Mouse (Mus musculus): ENCODE data around the gene Kcna3. TPM values are rescaled to one million over a fixed set of nuclear protein-coding genes. Genes with fewer than 3 reads are reported as not detected.

Gene Kcna3
- polyA plus RNA-seq, 1 experiment from 2014 or later = 3.6 TPM

DNA sequence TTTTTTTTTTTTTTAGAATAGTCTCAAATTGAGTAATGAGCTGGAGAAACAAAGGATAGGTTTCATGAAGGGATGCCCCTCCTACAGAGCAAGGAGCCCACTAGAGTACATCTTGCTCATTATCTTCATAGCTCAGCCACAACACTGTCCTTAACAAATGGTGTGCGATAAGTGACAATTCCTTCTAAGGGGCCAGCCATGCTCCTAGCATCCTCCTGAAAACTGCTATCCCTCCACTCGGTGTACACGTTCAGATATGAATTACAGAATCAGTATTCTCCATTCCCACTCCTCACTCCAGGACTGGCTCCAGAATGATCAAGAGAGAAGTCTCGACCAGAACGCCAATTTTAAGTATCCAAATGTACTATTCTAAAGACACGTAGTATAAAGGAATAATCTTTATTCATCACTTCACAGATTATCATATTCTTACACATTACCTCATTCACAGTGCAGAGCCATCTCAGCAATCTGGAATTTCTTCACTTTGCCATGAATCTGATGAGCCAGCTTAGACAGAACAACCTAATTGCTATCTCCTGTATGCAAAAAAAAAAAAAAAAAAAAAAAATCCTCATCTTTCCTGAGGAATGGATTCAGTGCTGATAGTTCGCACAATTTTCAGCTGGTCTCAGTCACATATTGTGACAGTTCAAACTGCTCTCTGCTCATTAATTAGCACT is 30.3 kb downstream of the Kcna3 start:
- Histone ChIP-seq H3K4me3 (no peak overlapping the region), H3K27me3 (no peaks in the 10 kb centered on the region), H3K4me1 (no peaks in the 10 kb centered on the region), H3K36me3 (no peaks in the 10 kb centered on the region), H3K9me3 (no peaks in the 10 kb centered on the region), H3K27ac (no peak overlapping the region), H3K9ac (no peak overlapping the region), H3K4me2 (replicated peaks) (no peak overlapping the region)
- 86% methylated on average over 7 of the region's 7 CpGs for WGBS
- no peak for ATAC-seq (ENCODE audit: insufficient number of reproducible peaks, insufficient read depth, low FRiP score, low TSS enrichment)

DNA sequence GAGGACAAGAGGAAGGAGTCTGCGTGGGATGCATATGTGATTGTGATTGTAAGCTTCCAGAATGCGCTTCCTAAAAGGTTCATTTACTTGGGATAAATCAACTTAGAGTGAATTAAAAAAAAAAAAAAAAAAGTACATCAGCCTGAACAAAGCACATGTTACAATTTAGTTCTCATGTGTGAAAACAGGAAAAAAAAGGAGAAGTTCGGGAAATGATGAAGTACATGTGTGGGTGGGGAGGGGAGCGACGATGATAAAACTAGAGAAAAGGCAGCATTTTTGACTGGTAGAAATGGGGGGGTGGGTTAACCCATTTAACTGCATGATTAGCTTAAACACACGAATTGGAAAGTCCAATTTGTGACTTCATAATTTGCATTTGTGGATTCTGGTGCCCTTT is 31.3 kb downstream of the Kcna3 start:
- H3K9me3 ChIP-seq = no peaks in the 10 kb centered on the region
- WGBS = 74% methylated on average over 6 of the region's 6 CpGs

DNA sequence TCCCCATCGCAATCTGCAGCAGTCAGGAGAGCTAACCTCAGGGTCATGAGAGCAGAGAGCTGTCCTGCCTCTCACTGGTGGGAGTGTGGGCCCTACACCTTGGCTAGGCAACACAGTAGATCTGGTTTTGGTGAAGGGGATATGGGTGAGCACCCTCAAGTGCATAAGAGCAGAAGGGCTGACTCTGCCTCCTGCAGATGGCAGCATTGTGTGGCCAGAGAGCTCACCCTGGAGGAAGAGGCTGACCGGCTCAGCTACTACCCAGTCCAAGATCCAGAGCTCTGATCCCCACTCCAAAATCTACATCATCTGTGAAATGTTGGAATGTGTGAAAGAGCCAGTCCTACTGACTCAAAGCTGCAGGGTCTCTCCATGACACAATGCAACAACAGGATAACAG is 37.9 kb downstream of the Kcna3 start:
- no peak for ATAC-seq (ENCODE audit: insufficient number of reproducible peaks, insufficient read depth, low FRiP score, low TSS enrichment)
- Histone ChIP-seq H3K36me3 (no peaks in the 10 kb centered on the region), H3K4me3 (no peak overlapping the region), H3K4me2 (replicated peaks) (no peak overlapping the region), H3K27ac (no peak overlapping the region), H3K27me3 (no peaks in the 10 kb centered on the region), H3K4me1 (no peaks in the 10 kb centered on the region), H3K9me3 (no peaks in the 10 kb centered on the region), H3K9ac (no peak overlapping the region)
- 59% methylated on average over 2 of the region's 2 CpGs for WGBS

More for the DNA sequence above, 31.3 kb downstream of the Kcna3 start:
- Histone ChIP-seq H3K36me3 (no peaks in the 10 kb centered on the region), H3K4me2 (replicated peaks) (no peak overlapping the region), H3K4me1 (no peaks in the 10 kb centered on the region), H3K4me3 (no peak overlapping the region), H3K9ac (no peak overlapping the region), H3K27me3 (no peaks in the 10 kb centered on the region), H3K27ac (no peak overlapping the region)
- ATAC-seq (ENCODE audit: insufficient number of reproducible peaks, insufficient read depth, low FRiP score, low TSS enrichment) = no peak

DNA sequence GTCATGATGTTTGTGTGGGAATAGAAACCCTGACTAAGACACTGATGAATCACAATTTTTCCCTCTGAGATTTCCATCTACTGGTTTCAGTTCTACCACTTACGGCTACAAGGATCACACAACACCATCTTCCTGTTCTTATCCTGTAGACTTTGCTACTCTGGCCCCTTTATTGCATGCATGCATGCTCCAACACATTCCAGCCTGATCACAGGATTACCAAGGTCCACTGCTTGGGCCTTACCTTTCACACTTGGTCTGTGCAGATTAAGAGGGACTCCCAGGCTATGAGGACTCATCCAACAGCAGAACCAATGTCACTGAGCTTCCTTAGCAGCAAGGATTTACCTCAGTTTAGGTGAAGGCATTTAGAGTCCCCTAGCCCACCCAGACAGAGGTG is 39.7 kb downstream of the Kcna3 start:
- H3K27me3 ChIP-seq = no peaks in the 10 kb centered on the region
- no peaks in the 10 kb centered on the region for H3K9me3 ChIP-seq
- no peak overlapping the region for H3K27ac ChIP-seq
- no peak overlapping the region for H3K4me3 ChIP-seq
- WGBS = 88% methylated on average over 1 of the region's 1 CpGs
- H3K4me1 ChIP-seq = no peaks in the 10 kb centered on the region
- no peak overlapping the region for H3K9ac ChIP-seq
- ATAC-seq (ENCODE audit: insufficient number of reproducible peaks, insufficient read depth, low FRiP score, low TSS enrichment) = no peak
- no peak overlapping the region for H3K4me2 ChIP-seq (replicated peaks)
- H3K36me3 ChIP-seq = no peaks in the 10 kb centered on the region

DNA sequence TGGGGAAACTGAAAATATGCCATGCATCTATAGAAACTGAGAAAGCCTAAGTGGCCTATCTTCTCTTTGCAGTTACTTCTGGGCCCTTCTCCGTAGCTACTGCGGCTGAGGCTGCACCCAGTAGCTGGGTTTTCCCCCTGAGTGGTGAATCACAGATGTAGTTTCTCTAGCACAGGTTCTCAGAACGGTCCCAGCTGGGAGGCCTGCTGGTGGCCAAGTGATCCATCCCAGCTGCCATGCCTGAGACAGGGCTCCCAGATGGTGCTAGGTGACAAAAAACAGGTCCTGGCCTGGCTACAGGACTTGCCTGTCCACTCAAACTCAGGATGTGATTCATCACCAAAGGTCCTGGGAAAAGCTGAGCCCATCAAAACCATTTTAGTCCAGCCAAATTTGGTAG is 40.7 kb downstream of the Kcna3 start:
- no peak for ATAC-seq (ENCODE audit: insufficient number of reproducible peaks, insufficient read depth, low FRiP score, low TSS enrichment)
- H3K9me3 ChIP-seq = no peaks in the 10 kb centered on the region
- no peak overlapping the region for H3K4me3 ChIP-seq
- WGBS = 86% methylated on average over 3 of the region's 3 CpGs
- no peak overlapping the region for H3K4me2 ChIP-seq (replicated peaks)
- H3K36me3 ChIP-seq = no peaks in the 10 kb centered on the region
- no peak overlapping the region for H3K9ac ChIP-seq
- no peaks in the 10 kb centered on the region for H3K27me3 ChIP-seq
- no peak overlapping the region for H3K27ac ChIP-seq
- H3K4me1 ChIP-seq = no peaks in the 10 kb centered on the region

DNA sequence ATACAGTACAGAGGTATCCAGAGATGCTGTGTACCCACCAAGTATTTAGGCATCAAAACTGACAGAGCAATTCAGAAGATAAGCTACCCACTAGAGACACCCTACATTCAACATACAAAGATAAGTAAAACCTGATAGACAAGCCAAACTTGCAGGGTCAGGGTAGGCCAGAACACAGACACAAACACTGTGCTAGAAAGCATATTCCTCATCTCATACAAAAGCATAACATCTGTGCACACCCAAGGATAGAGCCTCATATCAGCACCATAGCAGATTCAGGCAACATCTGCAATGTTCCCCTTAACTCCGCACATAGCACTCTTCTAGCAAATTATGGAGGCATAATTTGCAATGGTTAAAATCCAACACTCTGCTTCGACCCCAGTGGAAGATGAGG is 41.1 kb downstream of the Kcna3 start:
- H3K9me3 ChIP-seq = no peaks in the 10 kb centered on the region
- no peak overlapping the region for H3K4me2 ChIP-seq (replicated peaks)
- no peaks in the 10 kb centered on the region for H3K4me1 ChIP-seq
- ATAC-seq (ENCODE audit: insufficient number of reproducible peaks, insufficient read depth, low FRiP score, low TSS enrichment) = no peak
- H3K27ac ChIP-seq = no peak overlapping the region
- H3K36me3 ChIP-seq = no peaks in the 10 kb centered on the region
- 85% methylated on average over 2 of the region's 2 CpGs for WGBS
- H3K4me3 ChIP-seq = no peak overlapping the region
- no peak overlapping the region for H3K9ac ChIP-seq
- no peaks in the 10 kb centered on the region for H3K27me3 ChIP-seq

DNA sequence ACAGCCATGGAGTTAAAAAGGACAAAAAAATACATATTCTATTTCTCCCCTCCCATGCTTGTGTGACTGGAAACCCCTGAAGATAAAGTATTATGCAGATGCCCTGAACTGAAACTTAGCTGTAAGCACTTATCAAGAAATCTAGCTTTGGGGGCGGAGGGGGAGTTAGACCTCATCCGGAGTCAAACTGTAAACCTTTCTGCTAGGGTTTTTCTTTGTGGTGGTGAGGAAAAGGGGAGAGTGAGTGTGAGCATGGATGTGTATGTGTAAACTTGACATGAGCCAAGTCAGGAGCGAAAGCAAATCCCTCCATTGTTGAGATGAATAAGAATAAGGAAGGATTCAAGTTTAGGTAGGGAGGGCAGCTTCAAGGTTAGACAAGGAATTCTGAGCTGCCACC is 44.8 kb downstream of the Kcna3 start:
- WGBS = 80% methylated on average over 3 of the region's 3 CpGs
- H3K27me3 ChIP-seq = no peaks in the 10 kb centered on the region

DNA sequence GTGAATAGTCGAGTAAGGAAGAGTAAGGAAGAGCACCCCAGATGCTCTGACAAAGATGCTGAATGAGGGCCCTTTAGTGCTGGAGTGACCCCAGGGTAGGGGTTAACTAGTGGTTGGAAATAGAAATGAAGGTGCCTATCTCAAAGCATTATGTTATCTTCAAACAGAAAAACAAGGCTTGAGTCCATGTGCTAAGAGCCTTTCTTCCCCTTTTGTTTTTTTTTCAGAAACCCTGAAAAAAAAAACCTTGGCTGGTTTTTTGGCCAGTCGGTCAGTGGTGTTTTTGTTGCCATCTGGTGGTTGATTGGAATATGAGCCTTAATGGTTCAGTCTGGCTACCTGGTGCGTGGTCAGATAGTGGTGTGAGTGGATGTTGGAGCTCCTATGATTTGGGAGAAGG is 45.3 kb downstream of the Kcna3 start:
- H3K4me2 ChIP-seq (replicated peaks) = no peak overlapping the region
- no peaks in the 10 kb centered on the region for H3K36me3 ChIP-seq
- no peak overlapping the region for H3K27ac ChIP-seq
- no peak overlapping the region for H3K4me3 ChIP-seq
- 30% methylated on average over 3 of the region's 3 CpGs for WGBS
- no peak overlapping the region for H3K9ac ChIP-seq
- no peaks in the 10 kb centered on the region for H3K4me1 ChIP-seq
- H3K27me3 ChIP-seq = no peaks in the 10 kb centered on the region
- ATAC-seq (ENCODE audit: insufficient number of reproducible peaks, insufficient read depth, low FRiP score, low TSS enrichment) = no peak
- H3K9me3 ChIP-seq = no peaks in the 10 kb centered on the region

More for the DNA sequence above, 44.8 kb downstream of the Kcna3 start:
- Histone ChIP-seq H3K4me1 (no peaks in the 10 kb centered on the region), H3K9me3 (no peaks in the 10 kb centered on the region), H3K4me2 (replicated peaks) (no peak overlapping the region), H3K4me3 (no peak overlapping the region), H3K36me3 (no peaks in the 10 kb centered on the region), H3K27ac (no peak overlapping the region), H3K9ac (no peak overlapping the region)
- ATAC-seq (ENCODE audit: insufficient number of reproducible peaks, insufficient read depth, low FRiP score, low TSS enrichment) = no peak

DNA sequence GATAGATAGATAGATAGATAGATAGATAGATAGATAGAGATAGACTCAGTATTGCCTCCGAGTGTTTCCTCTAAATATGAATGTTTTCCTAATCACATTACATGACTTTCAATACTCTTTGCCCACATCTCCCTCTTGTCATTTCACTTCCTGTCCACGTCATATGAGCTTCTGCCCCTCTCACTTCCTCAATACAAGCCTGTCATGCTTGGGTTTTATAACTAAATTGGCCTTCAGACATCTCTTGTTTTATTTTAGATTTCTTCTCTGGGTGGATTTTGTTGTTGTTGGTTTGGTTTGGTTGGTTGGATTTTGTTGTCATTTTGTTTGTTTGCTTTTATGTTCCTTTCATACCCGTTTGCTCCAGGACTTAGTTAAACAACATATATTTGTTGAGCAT is 48.6 kb downstream of the Kcna3 start:
- no peak overlapping the region for H3K27ac ChIP-seq
- H3K27me3 ChIP-seq = no peaks in the 10 kb centered on the region
- H3K4me1 ChIP-seq = no peaks in the 10 kb centered on the region
- H3K4me2 ChIP-seq (replicated peaks) = no peak overlapping the region
- ATAC-seq (ENCODE audit: insufficient number of reproducible peaks, insufficient read depth, low FRiP score, low TSS enrichment) = no peak
- WGBS = 76% methylated on average over 3 of the region's 3 CpGs
- no peaks in the 10 kb centered on the region for H3K36me3 ChIP-seq
- no peak overlapping the region for H3K9ac ChIP-seq
- H3K9me3 ChIP-seq = no peaks in the 10 kb centered on the region
- H3K4me3 ChIP-seq = no peak overlapping the region

DNA sequence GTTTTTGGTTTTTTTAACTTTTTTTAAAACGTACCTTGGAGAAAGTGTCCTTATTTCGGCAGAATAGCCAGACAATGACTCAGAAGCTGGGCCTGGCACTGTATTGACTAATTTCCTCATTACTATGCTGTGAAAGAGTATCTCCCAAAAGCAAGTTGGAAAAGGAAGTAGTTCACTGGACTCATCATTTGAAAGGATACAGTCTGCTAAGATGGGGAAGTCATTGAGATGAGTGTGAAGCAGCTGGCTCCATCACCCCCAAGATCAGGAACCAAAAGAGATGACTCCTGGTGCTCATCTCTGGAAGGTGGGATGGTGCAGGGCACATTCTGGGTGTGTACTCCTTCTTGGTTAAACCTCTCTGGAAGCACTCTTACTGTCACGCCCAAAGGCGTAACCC is 51.4 kb downstream of the Kcna3 start:
- H3K9me3 ChIP-seq = no peaks in the 10 kb centered on the region
- no peaks in the 10 kb centered on the region for H3K27me3 ChIP-seq
- H3K9ac ChIP-seq = no peak overlapping the region
- ATAC-seq (ENCODE audit: insufficient number of reproducible peaks, insufficient read depth, low FRiP score, low TSS enrichment) = no peak
- WGBS = 87% methylated on average over 4 of the region's 4 CpGs
- no peak overlapping the region for H3K4me2 ChIP-seq (replicated peaks)
- H3K36me3 ChIP-seq = no peaks in the 10 kb centered on the region
- no peaks in the 10 kb centered on the region for H3K4me1 ChIP-seq
- H3K4me3 ChIP-seq = no peak overlapping the region
- H3K27ac ChIP-seq = no peak overlapping the region

Other genes with a start within 250 kb of the Kcna3 start
- 3.1 and 3.4 TPM in 2 replicates for gene Cd53, start 246.0 kb upstream of the Kcna3 start, polyA plus RNA-seq (2016; fragmentation: Nextera tagmentation; extraction: Ambion mirVana)
- not detected in 2 replicates for gene Olfr266, start 209.9 kb upstream of the Kcna3 start, polyA plus RNA-seq (2016; fragmentation: Nextera tagmentation; extraction: Ambion mirVana)
- 0.10 and 0.13 TPM in 2 replicates for gene Kcna2, start 65.0 kb downstream of the Kcna3 start, polyA plus RNA-seq (2016; fragmentation: Nextera tagmentation; extraction: Ambion mirVana)
- not detected in 2 replicates for gene Kcna10, start 146.9 kb downstream of the Kcna3 start, polyA plus RNA-seq (2016; fragmentation: Nextera tagmentation; extraction: Ambion mirVana)
- gene Cym, start 185.6 kb downstream of the Kcna3 start, polyA plus RNA-seq (2016; fragmentation: Nextera tagmentation; extraction: Ambion mirVana) = 0.17 TPM in 1 of 2 replicates, not detected in the other
- gene A630076J17Rik, start 194.4 kb downstream of the Kcna3 start, polyA plus RNA-seq (2016; fragmentation: Nextera tagmentation; extraction: Ambion mirVana) = not detected in 2 replicates
- 0.20 TPM in 1 of 2 replicates, not detected in the other for gene Prok1, start 203.5 kb downstream of the Kcna3 start, polyA plus RNA-seq (2016; fragmentation: Nextera tagmentation; extraction: Ambion mirVana)
- 167 and 174 TPM in 2 replicates for gene Lamtor5, start 242.7 kb downstream of the Kcna3 start, polyA plus RNA-seq (2016; fragmentation: Nextera tagmentation; extraction: Ambion mirVana)

Measured in embryonic facial prominence, embryonic 12.5 days (tissue).